Comparison of ENCODE assay signal across 9 mouse cellular contexts in the genomic region with DNA sequence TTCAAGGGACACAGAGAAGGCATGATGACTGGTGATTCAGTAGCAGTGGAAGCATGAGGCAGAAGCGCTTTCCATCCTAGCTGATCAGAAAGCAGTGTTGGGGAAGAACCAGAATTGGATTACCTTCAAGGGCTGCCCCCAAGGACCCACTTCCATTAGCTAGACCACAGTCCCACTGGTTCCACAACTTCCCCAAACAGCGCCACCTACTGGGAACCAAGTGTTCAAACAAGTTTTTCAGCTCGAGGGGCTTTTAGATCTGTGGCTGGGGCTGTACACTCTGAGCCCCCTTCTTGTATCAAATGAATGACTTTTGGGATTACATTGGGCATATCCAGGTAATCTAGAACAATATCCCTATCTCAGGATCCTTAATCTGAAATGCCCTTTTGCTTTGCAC. TPM values are rescaled to one million over a fixed set of nuclear protein-coding genes. Genes with fewer than 3 reads are reported as not detected.
DNase-seq lines count a peak whose midpoint lies in the region; ATAC-seq and TF ChIP-seq lines count a peak whose summit lies in the region.
"Had no signal": no experiment of that assay in that cellular context is flagged by ENCODE, and none has a peak within 500 bp of the region (broad histone marks: within the 10 kb centered on the region; RNA-seq: fewer than 3 reads in every experiment).

No protein-coding gene starts in this region.

- in situ Hi-C loops in Patski (cut with MboI; ENCODE audit: low pct_unique_long_range_greater_than_20kb) = no loop called here

- no peak overlapping the region for H3K4me3 ChIP-seq in cerebellum, adult 2 months (replicated peaks; ENCODE audit: insufficient read depth, low read depth, low read length)
- no peak overlapping the region for H3K4me3 ChIP-seq in left cerebral cortex, adult 2 months
- H3K4me3 ChIP-seq: hindbrain, embryonic 15.5 days had no signal

- 44% methylated on average over 3 of the region's 3 CpGs for WGBS in cerebellum, adult 2 months

- no peak for ATAC-seq in cerebellum, adult (ENCODE audit: insufficient number of reproducible peaks, low FRiP score, low TSS enrichment)
- no peak for ATAC-seq in Patski

- intact Hi-C loops in left cerebral cortex, adult 2 months (cut with DNase I) = loop anchor here (5.0 kb wide), 1 partner anchor 366 kb away; no protein-coding TSS in a partner anchor
- intact Hi-C loops in left cerebral cortex, postnatal 14 days (cut with DNase I) = loop anchor here (5.0 to 10.0 kb wide), 2 partner anchors 269 to 366 kb away; no protein-coding TSS in a partner anchor

- 0 out of 2 replicates have a peak, but pooled peaks cover 2% of the 10 kb centered on the region for H3K4me1 ChIP-seq in cerebellum, adult 2 months (ENCODE audit: control insufficient read depth, insufficient read depth, low read length)

- POLR2A ChIA-PET in Patski (lab: Charles Lee) = no interaction called here

- TF ChIP-seq CTCF in cerebellum, adult 2 months (IDR thresholded peaks at IDR 0.05; ENCODE audit: borderline replicate concordance, insufficient read depth, low read depth, low read length) = peak; percentile 41; the same call in 1 of the 2 replicates
- TF ChIP-seq CTCF in left cerebral cortex, adult 2 months (IDR thresholded peaks at IDR 0.05) = peak; percentile 72
- peak; percentile 84 for TF ChIP-seq CTCF in Patski (IDR thresholded peaks at IDR 0.05)

- TF ChIP-seq POLR2A in cerebellum, adult 2 months (IDR thresholded peaks at IDR 0.05; ENCODE audit: borderline replicate concordance, insufficient read depth, low read length) = no peak

- H3K27ac ChIP-seq in cerebellum, adult 2 months (ENCODE audit: insufficient read depth, low read length) = no peak overlapping the region
- no peak overlapping the region for H3K27ac ChIP-seq in left cerebral cortex, adult 2 months
- H3K27ac ChIP-seq: hindbrain, embryonic 15.5 days had no signal

- no peaks in the 10 kb centered on the region for H3K27me3 ChIP-seq in cerebellum, adult 2 months (ENCODE audit: control insufficient read depth, insufficient read depth, low read length)
- no peaks in the 10 kb centered on the region for H3K27me3 ChIP-seq in Patski
- H3K27me3 ChIP-seq: hindbrain, embryonic 15.5 days had no signal

- CTCF ChIA-PET in Patski (lab: Charles Lee) = interaction anchor here (0.6 to 8.6 kb wide), 7 partner anchors 9 to 73 kb away, joined by 3 to 54 read pairs (median 3); a partner anchor contains a TSS

- DNase-seq in cerebellum, adult 2 months = no peak
- no peak for DNase-seq in left cerebral cortex, adult 2 months (ENCODE audit: extremely low spot score in 1 of 2, low spot score in 2 of 2)
- DNase-seq in left cerebral cortex, adult 9 months (ENCODE audit: low spot score in 2 of 2) = no peak
- DNase-seq in Patski (ENCODE audit: low read depth, low spot score) = no peak
- DNase-seq in kidney, postnatal 36 days = peak; percentile 26 to 68
- DNase-seq in testis, postnatal 10 days (ENCODE audit: low spot score) = peak; percentile 66
- no peak for DNase-seq in left cerebral cortex, postnatal 14 days (ENCODE audit: low spot score in 2 of 2)

RNA-seq across cellular contexts. Expression of a gene that starts 5.9 kb away (rescaled TPM):
- 57.1 and 58.1 TPM in 2 replicates for polyA plus RNA-seq in cerebellum, adult 2 months (2012; rRNA removed)
- total RNA-seq in left cerebral cortex, adult 2 months (2021) = 10 to 100 TPM; 62.2 to 62.3 TPM
- 65.2 TPM for polyA plus RNA-seq in Patski (2021)
- total RNA-seq in left cerebral cortex, postnatal 14 days (2021) = 10 to 100 TPM; 46.9 to 53.5 TPM

RNA-seq across cellular contexts. Expression of a gene that starts 45.2 kb away (rescaled TPM):
- 5.9 and 6.5 TPM in 2 replicates for polyA plus RNA-seq in cerebellum, adult 2 months (2012; rRNA removed)
- 1 to 10 TPM; 6.2 to 7.8 TPM for total RNA-seq in left cerebral cortex, adult 2 months (2021)
- polyA plus RNA-seq in Patski (2021) = 51.9 TPM
- total RNA-seq in left cerebral cortex, postnatal 14 days (2021) = 1 to 10 TPM; 8.1 to 8.9 TPM

Comparison
In these comparisons a context has a peak if more than half of its experiments do, and no peak if none do; other contexts are left out.
1. DNase-seq: peak in kidney, postnatal 36 days (2 of 2) and testis, postnatal 10 days (single experiment); none in cerebellum, adult 2 months (0 of 2), left cerebral cortex, adult 2 months (0 of 2), left cerebral cortex, adult 9 months (0 of 2), Patski (single experiment) and left cerebral cortex, postnatal 14 days (0 of 2).
2. Peak in every context shown above with its lines, with median percentiles within 50 percentile points of each other: CTCF ChIP-seq.